Comparison of ENCODE assay signal across 7 mouse cellular contexts in the genomic region with DNA sequence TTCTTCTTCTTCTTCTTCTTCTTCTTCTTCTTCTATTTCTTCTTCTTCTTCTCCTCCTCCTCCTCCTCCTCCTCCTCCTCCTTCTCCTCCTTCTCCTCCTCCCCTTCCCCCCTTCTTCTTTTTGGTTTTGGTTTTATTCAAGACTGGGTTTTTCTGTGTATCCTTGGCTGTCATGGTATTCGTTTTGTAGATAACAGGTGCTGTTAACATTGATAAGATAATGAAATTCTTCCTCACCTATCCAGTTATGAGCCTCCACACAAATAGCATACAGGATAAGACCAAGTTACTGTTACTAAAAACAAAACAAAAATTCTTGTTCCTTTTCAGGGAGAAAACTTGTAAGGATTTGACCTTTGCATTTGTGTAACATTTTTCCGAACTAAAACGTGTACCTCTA. TPM values are rescaled to one million over a fixed set of nuclear protein-coding genes. Genes with fewer than 3 reads are reported as not detected.
DNase-seq lines count a peak whose midpoint lies in the region; ATAC-seq and TF ChIP-seq lines count a peak whose summit lies in the region.

No protein-coding gene starts in this region.

- no peak for ATAC-seq in limb, embryonic 14.5 days (ENCODE audit: low FRiP score, low read depth)
- no peak for ATAC-seq in stomach, embryonic 14.5 days (ENCODE audit: insufficient number of reproducible peaks, insufficient read depth, low FRiP score, low read depth)

- no peak overlapping the region for H3K9ac ChIP-seq in liver, adult 2 months (ENCODE audit: low read depth, low read length)
- H3K9ac ChIP-seq in limb, embryonic 14.5 days (ENCODE audit: low read depth, low read length, severe bottlenecking), result 0 out of 2 replicates have a peak overlapping the region, but pooled peaks have one; percentile 56
- no peak overlapping the region for H3K9ac ChIP-seq in stomach, embryonic 14.5 days (replicated peaks; ENCODE audit: low read depth, low read length)

- no peak for DNase-seq in liver, adult 2 months (ENCODE audit: extremely low read depth, low read depth, low spot score)
- no peak for DNase-seq in liver
- DNase-seq in forebrain, embryonic 10.5 days (ENCODE audit: extremely low spot score, low spot score), result no peak
- DNase-seq in limb, embryonic 14.5 days (ENCODE audit: low spot score), result no peak
- DNase-seq in cerebellum, adult 9-11 months, result no peak
- DNase-seq in urinary bladder, adult 18-20 months (ENCODE audit: low spot score in 2 of 2), result no peak

- no peaks in the 10 kb centered on the region for H3K27me3 ChIP-seq in liver, adult 2 months (ENCODE audit: control insufficient read depth, insufficient read depth, low read length)
- H3K27me3 ChIP-seq in forebrain, embryonic 10.5 days (ENCODE audit: poor library complexity, severe bottlenecking), result no peaks in the 10 kb centered on the region
- H3K27me3 ChIP-seq in limb, embryonic 14.5 days (ENCODE audit: control insufficient read depth, insufficient read depth, low read length), result no peaks in the 10 kb centered on the region
- H3K27me3 ChIP-seq in stomach, embryonic 14.5 days (ENCODE audit: control insufficient read depth, insufficient read depth, low read length), result no peaks in the 10 kb centered on the region

- peaks cover 9% of the 10 kb centered on the region for H3K79me2 ChIP-seq in liver, adult 2 months (ENCODE audit: control insufficient read depth, insufficient read depth, low read length)

- H3K4me3 ChIP-seq in liver, adult 2 months (ENCODE audit: insufficient read depth, low read depth, low read length), result peak overlapping the region; percentile 65; the same call in 1 of the 2 replicates
- peak overlapping the region; percentile 85 for H3K4me3 ChIP-seq in forebrain, embryonic 10.5 days
- peak overlapping the region; percentile 77 for H3K4me3 ChIP-seq in limb, embryonic 14.5 days (replicated peaks; ENCODE audit: low read length)
- H3K4me3 ChIP-seq in stomach, embryonic 14.5 days (ENCODE audit: low read depth, low read length), result peak overlapping the region; percentile 100

- peaks cover 3% of the 10 kb centered on the region for H3K4me1 ChIP-seq in liver, adult 2 months (ENCODE audit: control insufficient read depth, insufficient read depth, low read length)
- H3K4me1 ChIP-seq in forebrain, embryonic 10.5 days, result peaks cover 21% of the 10 kb centered on the region
- 0 out of 2 replicates have a peak, but pooled peaks cover 2% of the 10 kb centered on the region for H3K4me1 ChIP-seq in limb, embryonic 14.5 days (ENCODE audit: control insufficient read depth, insufficient read depth, low read length)
- 0 out of 2 replicates have a peak, but pooled peaks cover 6% of the 10 kb centered on the region for H3K4me1 ChIP-seq in stomach, embryonic 14.5 days (ENCODE audit: control insufficient read depth, insufficient read depth, low read length)

- H3K4me2 ChIP-seq in limb, embryonic 14.5 days (replicated peaks; ENCODE audit: low read depth, low read length, severe bottlenecking), result peak overlapping the region; percentile 62
- H3K4me2 ChIP-seq in stomach, embryonic 14.5 days (replicated peaks; ENCODE audit: low read depth, low read length), result peak overlapping the region; percentile 56

- peaks cover 24% of the 10 kb centered on the region for H3K36me3 ChIP-seq in liver, adult 2 months (ENCODE audit: control insufficient read depth, insufficient read depth, low read length)
- peaks cover 29% of the 10 kb centered on the region for H3K36me3 ChIP-seq in forebrain, embryonic 10.5 days (replicated peaks)
- peaks cover 27% of the 10 kb centered on the region for H3K36me3 ChIP-seq in limb, embryonic 14.5 days (ENCODE audit: control insufficient read depth, insufficient read depth, low read length)
- H3K36me3 ChIP-seq in stomach, embryonic 14.5 days (ENCODE audit: control insufficient read depth, insufficient read depth, low read length), result peaks cover 28% of the 10 kb centered on the region

- H3K9me3 ChIP-seq in forebrain, embryonic 10.5 days, result no peaks in the 10 kb centered on the region
- H3K9me3 ChIP-seq in limb, embryonic 14.5 days (ENCODE audit: control insufficient read depth, low read length), result no peaks in the 10 kb centered on the region
- H3K9me3 ChIP-seq in stomach, embryonic 14.5 days (ENCODE audit: control insufficient read depth, low read depth, low read length), result no peaks in the 10 kb centered on the region

- 40% methylated on average over 3 of the region's 3 CpGs for WGBS in liver, adult 2 months
- WGBS in forebrain, embryonic 10.5 days, result 68% methylated on average over 3 of the region's 3 CpGs
- WGBS in limb, embryonic 14.5 days, result 76% methylated on average over 3 of the region's 3 CpGs
- 48% methylated on average over 3 of the region's 3 CpGs for WGBS in stomach, embryonic 14.5 days

- TF ChIP-seq POLR2A in liver, adult 2 months (IDR thresholded peaks at IDR 0.05; ENCODE audit: extremely low read depth, insufficient read depth, low read length), result no peak
- TF ChIP-seq POLR2A in limb, embryonic 14.5 days (IDR thresholded peaks at IDR 0.05; ENCODE audit: borderline replicate concordance, extremely low read depth, insufficient read depth, insufficient read length), result no peak

- no peak for TF ChIP-seq CTCF in liver, adult 2 months (IDR thresholded peaks at IDR 0.05; ENCODE audit: low read depth, low read length)

- no peak overlapping the region for H3K27ac ChIP-seq in liver, adult 2 months (replicated peaks; ENCODE audit: insufficient read depth, low read depth, low read length)
- H3K27ac ChIP-seq in forebrain, embryonic 10.5 days, result peak overlapping the region; percentile 97
- H3K27ac ChIP-seq in limb, embryonic 14.5 days (replicated peaks; ENCODE audit: low read depth, low read length), result peak overlapping the region; percentile 81
- peak overlapping the region; percentile 93; the same call in 1 of the 2 replicates for H3K27ac ChIP-seq in stomach, embryonic 14.5 days (ENCODE audit: low read length)

RNA-seq across cellular contexts. Expression of a gene that starts 0.9 kb away (rescaled TPM):
- 7.3 and 9.9 TPM in 2 replicates for total RNA-seq in liver, adult 2 months (2014; rRNA removed)
- polyA plus RNA-seq in liver, adult 2 months (2012; rRNA removed), result 4.7 and 8.6 TPM in 2 replicates
- 122 and 133 TPM in 2 replicates for polyA plus RNA-seq in forebrain, embryonic 10.5 days (2016; fragmentation: Nextera tagmentation; extraction: Ambion mirVana)
- 55.0 and 108 TPM in 2 replicates for polyA plus RNA-seq in limb, embryonic 14.5 days (2012; rRNA removed)
- 68.3 and 80.2 TPM in 2 replicates for polyA plus RNA-seq in limb, embryonic 14.5 days (2014; fragmentation: Nextera tagmentation; extraction: Ambion mirVana)
- polyA plus RNA-seq in stomach, embryonic 14.5 days (2014; fragmentation: Nextera tagmentation; extraction: Ambion mirVana), result 91.3 and 106 TPM in 2 replicates

RNA-seq across cellular contexts. Expression of a gene that starts 4.5 kb away (rescaled TPM):
- total RNA-seq in liver, adult 2 months (2014; rRNA removed), result 34.2 and 37.6 TPM in 2 replicates
- 63.9 and 68.0 TPM in 2 replicates for polyA plus RNA-seq in liver, adult 2 months (2012; rRNA removed)
- 65.5 and 66.3 TPM in 2 replicates for polyA plus RNA-seq in forebrain, embryonic 10.5 days (2016; fragmentation: Nextera tagmentation; extraction: Ambion mirVana)
- 71.7 and 87.5 TPM in 2 replicates for polyA plus RNA-seq in limb, embryonic 14.5 days (2012; rRNA removed)
- 53.9 and 60.4 TPM in 2 replicates for polyA plus RNA-seq in limb, embryonic 14.5 days (2014; fragmentation: Nextera tagmentation; extraction: Ambion mirVana)
- polyA plus RNA-seq in stomach, embryonic 14.5 days (2014; fragmentation: Nextera tagmentation; extraction: Ambion mirVana), result 61.0 and 67.1 TPM in 2 replicates

RNA-seq across cellular contexts. Expression of a gene that starts 29.8 kb away (rescaled TPM):
- total RNA-seq in liver, adult 2 months (2014; rRNA removed), result 223 and 268 TPM in 2 replicates
- 87.2 and 94.7 TPM in 2 replicates for polyA plus RNA-seq in liver, adult 2 months (2012; rRNA removed)
- 43.8 and 46.3 TPM in 2 replicates for polyA plus RNA-seq in forebrain, embryonic 10.5 days (2016; fragmentation: Nextera tagmentation; extraction: Ambion mirVana)
- polyA plus RNA-seq in limb, embryonic 14.5 days (2012; rRNA removed), result 52.5 and 59.1 TPM in 2 replicates
- 60.0 and 61.8 TPM in 2 replicates for polyA plus RNA-seq in limb, embryonic 14.5 days (2014; fragmentation: Nextera tagmentation; extraction: Ambion mirVana)
- 65.1 and 73.7 TPM in 2 replicates for polyA plus RNA-seq in stomach, embryonic 14.5 days (2014; fragmentation: Nextera tagmentation; extraction: Ambion mirVana)

RNA-seq across cellular contexts. Expression of a gene that starts 52.6 kb away (rescaled TPM):
- total RNA-seq in liver, adult 2 months (2014; rRNA removed), result 11.5 and 15.9 TPM in 2 replicates
- polyA plus RNA-seq in liver, adult 2 months (2012; rRNA removed), result 3.7 and 4.8 TPM in 2 replicates
- 42.3 and 42.8 TPM in 2 replicates for polyA plus RNA-seq in forebrain, embryonic 10.5 days (2016; fragmentation: Nextera tagmentation; extraction: Ambion mirVana)
- polyA plus RNA-seq in limb, embryonic 14.5 days (2012; rRNA removed), result 15.3 and 18.3 TPM in 2 replicates
- polyA plus RNA-seq in limb, embryonic 14.5 days (2014; fragmentation: Nextera tagmentation; extraction: Ambion mirVana), result 16.1 and 18.0 TPM in 2 replicates
- 23.8 and 29.8 TPM in 2 replicates for polyA plus RNA-seq in stomach, embryonic 14.5 days (2014; fragmentation: Nextera tagmentation; extraction: Ambion mirVana)

RNA-seq across cellular contexts. Expression of a gene that starts 54.0 kb away (rescaled TPM):
- total RNA-seq in liver, adult 2 months (2014; rRNA removed), result 78.0 and 96.3 TPM in 2 replicates
- 23.7 and 25.2 TPM in 2 replicates for polyA plus RNA-seq in liver, adult 2 months (2012; rRNA removed)
- 54.7 and 56.3 TPM in 2 replicates for polyA plus RNA-seq in forebrain, embryonic 10.5 days (2016; fragmentation: Nextera tagmentation; extraction: Ambion mirVana)
- 67.1 and 72.6 TPM in 2 replicates for polyA plus RNA-seq in limb, embryonic 14.5 days (2012; rRNA removed)
- 97.1 and 102 TPM in 2 replicates for polyA plus RNA-seq in limb, embryonic 14.5 days (2014; fragmentation: Nextera tagmentation; extraction: Ambion mirVana)
- polyA plus RNA-seq in stomach, embryonic 14.5 days (2014; fragmentation: Nextera tagmentation; extraction: Ambion mirVana), result 80.6 and 88.4 TPM in 2 replicates
